Mouse (Mus musculus) gastrocnemius, postnatal 36 days (tissue): ENCODE data around the gene Scgb1b10. TPM values are rescaled to one million over a fixed set of nuclear protein-coding genes. Genes with fewer than 3 reads are reported as not detected.
"Not testable (repeated sequence)": the region's sequence is repeated elsewhere in the genome, so short reads cannot be mapped to it uniquely, and the experiment has no call there.

ENCODE experiments used
- DNase-seq, 2 experiments: peaks; one replicate each; pipeline ENCODE4 v3.0.0; 2022
- intact Hi-C: fragments of 180-260 bp; cut with DNase I; formaldehyde crosslinking; loops from one replicate; pipeline ENCODE4 v1.15.1; 2025
- long read RNA-seq, 2 experiments: library from polyadenylated mRNA; stranded (forward); transcript quantifications; one replicate each; pipeline ENCODE4 v2.0.0; 2021
- total RNA-seq, 2 experiments: library from RNA; stranded (reverse); gene quantifications; 2 replicates each; pipeline ENCODE4 v1.2.3; 2021

The Scgb1b10 gene
- total RNA-seq = not detected
- long read RNA-seq, experiment 1 = 0 reads
- long read RNA-seq, experiment 2 = 0 reads

GRCm38 (mm10) chr7:32100553-32100952 lies at the start of gene Scgb1b10:
Gene Scgb1b10 (plus strand): TSS chr7:32100853.
- intact Hi-C loops, DNase-seq: not testable (repeated sequence)

Other genes with a start within 250 kb of the Scgb1b10 start
- not detected for gene Scgb2b11, start 110.3 kb downstream of the Scgb1b10 start, total RNA-seq
- not detected for gene Scgb1b11, start 122.0 kb downstream of the Scgb1b10 start, total RNA-seq
- gene Scgb2b12, start 226.4 kb downstream of the Scgb1b10 start, total RNA-seq = not detected
- gene Scgb1b12, start 233.3 kb downstream of the Scgb1b10 start, total RNA-seq = not detected